Mouse (Mus musculus) cerebellum, adult 11 months (tissue): ENCODE data around the gene Apol6.
"Not testable (repeated sequence)": the region's sequence is repeated elsewhere in the genome, so short reads cannot be mapped to it uniquely, and the experiment has no call there.

ENCODE experiments used
- DNase-seq: peaks from one replicate; pipeline ENCODE4 v3.0.0; 2022

Gene Apol6

DNA sequence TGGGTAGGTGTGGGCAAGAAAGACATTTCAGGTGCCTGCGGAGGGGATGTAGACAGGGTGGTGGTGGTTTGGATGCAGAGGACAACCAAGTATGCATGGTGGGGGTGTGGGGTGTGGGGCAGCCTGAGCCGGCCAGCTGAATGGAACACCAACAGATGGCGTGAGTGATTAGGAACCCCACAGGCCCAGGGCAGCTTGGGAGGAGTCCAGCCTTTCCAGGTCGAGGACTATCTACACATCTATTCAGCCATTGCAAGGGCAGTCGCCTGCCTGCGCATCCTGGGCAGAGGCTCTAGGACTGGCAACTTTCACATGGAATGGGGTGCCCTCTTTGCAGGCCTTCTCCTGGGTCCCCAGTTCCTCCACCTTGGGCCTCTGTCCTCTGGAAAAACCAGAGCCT, 10.0 kb upstream of the Apol6 start:
- peak; percentile 82 for DNase-seq

DNA sequence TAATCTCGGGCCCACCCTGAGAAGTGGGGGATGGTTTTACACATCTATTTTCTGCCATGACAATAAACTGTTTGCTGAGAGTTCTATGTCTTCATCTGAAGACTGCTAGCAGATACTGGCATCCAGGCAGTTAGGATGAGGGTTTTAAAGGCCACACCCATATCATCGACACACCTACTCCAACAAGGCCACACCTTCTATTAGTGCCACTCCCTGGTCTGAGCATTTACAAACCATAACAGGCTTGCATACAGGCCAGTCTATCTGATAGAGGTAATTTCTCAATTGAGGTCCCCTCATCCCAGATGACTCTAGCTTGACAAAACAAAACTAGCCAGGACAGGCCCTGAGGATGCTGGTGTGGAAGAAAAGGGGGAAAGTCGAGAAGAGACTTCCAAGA, 8.9 kb upstream of the Apol6 start:
- DNase-seq, result no peak

DNA sequence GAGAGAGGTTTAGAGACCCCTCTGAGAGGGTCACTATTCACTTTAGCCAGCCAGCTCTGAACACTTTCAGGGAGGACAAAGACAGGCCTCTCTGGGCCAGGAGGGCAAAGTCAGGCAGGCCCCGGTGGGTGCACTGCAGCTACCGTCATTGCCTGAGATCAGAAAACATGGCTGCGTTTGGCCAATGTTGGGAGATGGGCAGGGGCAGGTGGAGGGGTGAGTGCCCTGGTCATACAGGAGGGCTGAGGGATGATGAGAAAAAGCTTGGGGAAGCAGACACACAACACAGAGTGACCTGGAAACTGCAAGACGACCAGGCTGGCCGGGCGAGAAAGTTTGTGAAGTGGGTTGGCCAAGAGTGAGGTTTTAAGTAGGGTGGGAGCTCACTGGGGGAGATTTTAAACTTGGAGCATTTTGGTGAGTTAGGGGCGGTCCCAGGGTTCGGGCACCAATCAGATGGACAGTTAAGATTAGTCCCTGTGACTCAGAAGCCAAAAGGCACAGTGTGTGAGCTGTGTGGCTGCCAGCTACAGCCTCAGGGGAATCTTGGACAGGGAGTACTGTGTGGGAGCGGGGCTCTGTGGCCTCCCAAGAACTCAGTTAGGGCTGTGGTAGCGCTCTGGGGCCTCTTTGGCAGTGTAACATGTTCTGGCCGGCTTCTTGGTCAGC, 8.1 kb upstream of the Apol6 start:
- DNase-seq, result no peak

DNA sequence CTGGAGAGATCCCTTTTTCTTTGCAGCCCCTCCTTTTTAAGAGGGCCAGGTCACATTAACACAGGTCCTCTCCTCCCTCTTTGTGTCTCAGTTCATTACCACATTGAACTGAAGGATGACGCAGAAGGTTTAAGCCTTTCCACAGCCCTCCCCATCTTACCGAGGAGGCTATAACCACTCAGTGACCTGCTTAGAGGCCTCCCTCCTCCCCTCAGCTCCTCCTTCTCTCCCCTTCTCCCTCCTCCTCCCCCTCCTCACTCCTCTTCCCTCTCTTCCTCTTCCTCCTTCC, 7.6 kb upstream of the Apol6 start:
- no peak for DNase-seq

DNA sequence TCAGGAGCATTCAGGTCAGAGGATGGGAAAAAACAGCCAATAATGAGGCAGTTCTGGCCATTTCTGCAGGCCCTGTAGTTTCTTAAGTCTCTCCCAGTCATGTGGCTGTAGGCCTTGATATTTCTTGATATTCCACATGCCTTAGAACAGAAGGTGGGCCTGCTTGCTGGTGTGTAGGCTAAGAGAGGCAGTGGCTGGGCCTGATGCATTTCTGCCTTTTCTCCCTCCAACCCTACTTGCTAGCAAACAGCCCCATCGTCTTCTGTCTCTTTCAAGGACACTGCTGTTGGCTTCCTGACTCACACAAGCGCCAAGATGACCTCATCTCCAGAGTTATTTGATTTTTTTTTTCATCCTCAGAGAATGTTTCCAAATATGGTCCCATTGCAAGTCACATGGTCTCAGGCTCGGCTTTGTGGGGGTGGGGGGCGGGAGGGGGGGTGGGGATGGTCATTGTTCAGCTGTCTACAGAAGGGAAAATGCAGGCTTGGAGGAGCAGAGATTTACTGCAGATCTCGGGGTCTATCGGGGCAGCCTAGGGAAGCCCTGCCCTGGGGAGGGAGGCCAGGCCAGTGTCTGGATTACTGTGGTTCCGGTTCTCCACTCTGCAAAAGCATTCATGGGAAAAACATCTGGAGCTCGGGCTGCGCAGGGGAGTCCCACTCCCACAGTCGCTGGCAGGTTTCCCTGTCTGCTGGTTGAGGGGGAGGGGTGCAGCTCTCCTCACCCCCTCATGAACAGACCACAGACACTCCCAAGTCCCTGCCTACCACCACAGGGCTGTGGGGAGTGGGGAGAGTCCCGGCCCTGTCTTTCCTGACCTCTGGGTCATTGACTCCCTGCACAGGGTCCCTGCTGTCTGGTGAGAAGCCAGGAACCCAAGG, 7.0 kb upstream of the Apol6 start:
- DNase-seq, result no peak

DNA sequence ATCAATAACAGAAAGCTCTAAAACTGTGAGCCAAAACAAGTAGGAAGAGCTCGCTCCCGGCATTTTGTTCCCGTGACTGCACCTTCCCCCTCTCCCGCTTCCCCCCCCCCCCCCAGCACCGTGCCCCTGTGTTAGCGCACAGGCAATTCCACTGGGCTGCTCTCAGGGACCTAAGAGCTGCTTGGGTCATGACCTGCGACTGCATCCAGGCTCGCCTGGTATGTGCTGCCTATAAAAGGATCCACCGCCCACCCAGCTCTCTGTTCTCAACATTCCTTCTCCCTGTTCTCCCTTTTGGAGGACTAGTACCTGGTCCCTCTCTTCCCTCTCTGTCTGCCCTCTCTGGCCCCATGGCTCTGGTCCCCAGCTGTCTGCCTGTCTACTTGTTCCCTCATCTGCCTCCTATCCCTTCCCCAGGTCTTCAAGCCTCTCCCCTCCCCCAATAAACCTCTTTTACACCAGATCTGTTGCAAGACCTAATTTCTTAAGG, 5.3 kb upstream of the Apol6 start:
- no peak for DNase-seq

DNA sequence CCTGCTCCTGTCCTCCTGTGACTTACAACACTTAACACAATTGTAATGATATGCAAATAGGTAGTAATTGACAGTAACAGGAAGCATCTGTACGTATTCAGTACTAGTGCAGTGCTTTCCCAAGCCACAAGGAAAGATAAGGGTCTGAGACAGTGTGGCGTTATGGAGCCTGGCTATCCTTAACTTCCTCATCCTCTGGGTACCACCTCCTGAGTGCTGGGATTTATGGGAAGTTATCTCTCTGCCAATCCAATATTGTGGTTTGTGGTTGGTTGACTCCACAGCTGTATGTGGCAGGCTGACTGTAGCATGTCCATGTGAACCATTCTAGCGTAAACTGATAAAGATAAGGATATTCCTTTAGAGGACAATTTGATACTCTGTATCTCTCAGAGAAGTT, 3.7 kb upstream of the Apol6 start:
- no peak for DNase-seq

DNA sequence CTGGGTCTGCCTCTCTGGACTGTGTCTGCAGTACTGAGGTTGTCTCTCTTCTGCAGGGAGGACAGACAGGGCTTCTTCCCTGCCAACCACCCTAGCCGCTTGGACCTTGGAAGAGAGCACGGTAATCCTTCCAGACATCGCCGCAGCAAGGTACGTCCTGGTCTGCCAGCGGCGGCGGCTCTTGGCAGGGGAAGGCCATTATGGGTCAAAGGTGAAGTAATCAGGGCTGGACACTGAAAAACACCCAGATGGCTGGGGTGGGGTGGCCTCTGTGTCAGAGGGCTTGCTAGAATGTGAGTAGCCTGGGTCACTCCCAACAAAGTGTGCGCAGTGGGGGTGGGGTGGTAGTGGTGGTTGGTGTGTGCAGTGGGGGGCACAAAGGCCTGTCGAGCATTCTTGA, 1.1 kb downstream of the Apol6 start:
- no peak for DNase-seq

DNA sequence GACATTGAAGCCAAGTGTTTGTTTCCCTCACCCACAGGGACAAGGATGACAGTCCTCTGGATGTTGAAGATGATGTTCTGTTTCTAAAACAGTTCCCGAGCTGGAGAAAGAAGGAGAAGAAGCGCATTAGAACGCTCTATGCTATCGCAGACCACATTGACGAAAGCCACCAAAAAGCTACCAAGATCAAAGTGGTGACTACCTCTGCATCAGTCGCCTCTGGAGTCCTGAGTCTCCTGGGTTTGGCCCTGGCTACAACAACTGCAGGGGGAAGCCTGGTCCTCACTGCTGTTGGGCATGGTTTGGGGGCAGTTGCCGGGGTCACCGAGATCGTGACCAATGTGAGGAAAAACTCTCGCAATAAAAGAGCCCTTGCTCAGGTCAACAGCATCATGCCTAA, 6.0 kb downstream of the Apol6 start, which contains the start of gene Mb:
Mb (minus strand) TSS at position 101 of the 400 bp plus-strand sequence.
- DNase-seq, result no peak

DNA sequence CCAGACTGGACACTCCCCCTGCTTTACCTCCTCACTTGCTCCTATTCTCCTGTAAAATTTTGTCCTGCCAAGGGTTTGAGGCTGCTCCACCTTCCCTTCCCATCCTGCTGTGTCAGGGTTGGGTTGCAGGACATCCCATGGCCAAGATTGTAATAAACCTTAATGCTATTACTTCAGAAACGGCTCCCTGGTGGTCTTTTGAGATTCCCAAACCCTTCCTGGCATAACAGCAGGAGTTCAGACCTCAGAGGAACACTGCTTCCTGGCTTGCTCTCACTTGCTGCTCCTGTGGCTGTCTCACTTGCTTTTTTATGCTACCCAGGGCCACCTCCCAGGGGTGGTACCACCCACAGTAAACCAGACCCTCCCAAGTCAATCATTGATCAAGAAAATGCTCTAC, 7.6 kb downstream of the Apol6 start:
- no peak for DNase-seq

DNA sequence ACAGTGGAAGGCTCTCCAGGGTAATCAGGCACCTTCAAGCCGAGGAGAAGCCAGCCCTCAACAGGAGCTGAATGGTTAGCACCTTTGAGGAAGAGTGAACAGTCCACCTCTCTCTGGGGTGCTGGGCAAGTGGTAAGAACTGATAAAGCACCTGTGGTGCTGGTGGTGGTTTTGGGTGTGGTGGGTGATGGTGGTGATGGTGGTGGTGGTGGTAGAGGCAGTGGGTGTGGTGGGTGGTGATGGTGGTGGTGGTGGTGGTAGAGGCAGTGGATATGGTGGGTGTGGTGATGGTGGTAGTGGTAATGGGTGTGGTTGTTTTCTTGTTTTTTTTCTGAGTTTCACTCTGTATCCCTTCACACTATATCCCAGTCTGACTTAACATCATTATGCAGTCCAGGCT, 8.5 kb downstream of the Apol6 start:
- no peak for DNase-seq

DNA sequence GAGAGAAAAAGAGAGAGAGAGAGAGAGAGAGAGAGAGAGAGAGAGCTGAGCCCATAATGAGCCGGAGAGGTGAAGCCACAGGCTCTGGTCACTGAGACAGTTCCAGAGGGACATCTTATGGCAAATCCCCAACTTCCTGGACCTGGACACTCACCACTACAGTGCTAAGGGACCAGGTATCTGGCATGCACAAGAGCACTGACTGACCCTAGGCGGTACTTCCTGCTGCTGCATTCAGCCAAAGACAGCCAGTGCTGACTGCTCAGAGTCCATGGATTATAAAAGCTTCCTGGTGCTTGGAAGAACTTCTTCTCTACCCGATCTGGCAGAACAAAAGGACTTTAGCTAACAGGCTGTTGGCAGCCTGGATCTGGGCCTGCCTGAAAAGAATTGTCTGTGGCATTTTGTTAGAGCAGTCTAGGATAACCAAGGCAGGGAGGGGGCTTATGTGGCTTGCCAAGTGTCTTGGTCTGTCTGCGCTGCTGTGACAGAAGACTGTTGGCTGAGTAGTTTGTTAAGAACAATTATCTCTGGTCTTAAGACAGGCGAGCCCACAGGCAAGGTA, 10.2 kb downstream of the Apol6 start:
- DNase-seq, result no peak

DNA sequence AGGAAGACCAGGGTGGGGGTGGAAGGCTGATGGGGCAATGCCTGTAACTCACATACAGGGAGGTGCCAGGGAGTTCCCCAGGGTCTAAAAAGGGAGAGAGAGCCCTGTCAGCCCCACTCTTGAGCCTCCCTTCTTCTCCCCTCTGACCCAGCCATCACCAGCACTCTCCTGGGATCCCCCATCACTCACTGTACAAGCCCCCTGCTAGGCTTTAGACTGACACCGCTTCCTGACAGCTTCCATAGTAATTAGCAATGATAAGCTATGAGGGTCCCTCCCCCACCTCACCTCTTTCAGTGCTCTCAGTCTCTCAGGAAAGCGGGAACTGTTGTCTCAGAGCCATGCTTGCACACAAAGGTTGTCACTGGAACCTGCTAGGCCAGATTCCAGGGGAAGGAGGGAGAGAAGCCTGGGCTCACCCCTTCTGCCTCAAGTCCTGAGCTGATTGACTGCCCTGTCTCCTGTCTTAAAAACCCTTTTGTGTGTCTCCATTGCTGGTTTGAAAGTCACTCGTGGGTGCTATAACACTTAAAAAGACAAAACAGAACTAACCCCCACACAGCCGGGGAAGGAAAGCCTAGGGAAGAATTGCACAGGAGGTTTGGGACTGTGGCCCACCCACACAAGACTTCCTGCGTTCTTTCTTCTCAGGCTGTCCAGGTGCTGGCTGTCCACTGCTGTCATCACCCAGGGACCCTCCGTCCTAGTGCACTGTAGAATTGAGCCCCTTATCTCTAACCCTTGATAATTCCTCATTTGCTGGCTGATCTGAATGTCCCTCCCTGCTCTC, 11.7 kb downstream of the Apol6 start:
- DNase-seq, result no peak

DNA sequence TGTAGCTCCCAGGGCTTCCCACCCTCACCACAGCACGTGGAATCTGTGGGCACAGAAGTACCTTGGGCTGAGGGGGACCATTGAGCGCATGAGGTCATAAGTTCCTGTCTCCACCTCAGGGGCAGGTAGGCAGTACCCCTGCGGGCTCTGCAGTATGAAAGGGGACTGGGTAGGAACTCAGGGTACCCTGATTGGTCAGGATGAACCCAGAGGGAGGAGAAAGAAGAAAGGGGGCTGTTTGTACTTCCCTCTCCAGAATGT, 12.2 kb downstream of the Apol6 start:
- DNase-seq, result no peak

DNA sequence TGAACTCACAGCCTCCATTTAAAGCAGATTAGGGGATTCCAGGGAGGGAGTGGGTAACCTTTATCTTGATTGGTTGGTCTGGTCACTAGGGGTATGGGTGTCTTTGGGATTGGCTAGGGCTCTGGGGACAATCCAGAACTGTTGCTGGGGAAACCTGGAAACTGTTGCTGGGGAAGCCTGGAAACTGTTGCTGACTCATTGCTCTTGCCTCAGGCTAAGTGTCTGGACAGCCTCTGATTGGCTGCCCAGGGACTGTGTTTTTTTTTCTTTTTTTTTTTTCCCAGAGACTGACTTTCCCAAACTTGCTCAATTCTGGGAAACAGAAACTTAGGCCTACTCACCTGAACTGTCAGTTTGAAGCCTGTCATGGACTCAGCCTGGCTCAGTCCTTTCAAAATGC, 14.0 kb downstream of the Apol6 start:
- DNase-seq, result no peak

DNA sequence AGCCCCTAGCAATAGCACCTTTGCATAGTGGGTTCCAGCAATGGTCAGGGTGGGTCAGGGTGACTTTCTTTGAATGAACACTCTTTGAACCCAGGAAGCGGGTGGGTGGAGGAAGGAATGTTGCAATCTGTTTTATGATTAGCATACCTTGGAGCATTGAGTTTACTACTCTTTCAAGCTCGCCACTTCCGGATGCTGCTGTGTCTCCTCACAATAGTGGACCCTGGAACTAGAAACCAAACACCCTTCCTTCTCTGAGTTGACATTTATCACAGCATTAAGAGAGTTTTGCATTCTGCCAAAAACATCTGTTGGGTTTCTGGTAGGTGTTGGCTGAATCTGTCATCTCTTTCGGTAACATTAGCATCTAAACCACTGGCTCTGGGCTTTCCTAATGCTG, 14.9 kb downstream of the Apol6 start:
- not testable (repeated sequence) for DNase-seq

DNA sequence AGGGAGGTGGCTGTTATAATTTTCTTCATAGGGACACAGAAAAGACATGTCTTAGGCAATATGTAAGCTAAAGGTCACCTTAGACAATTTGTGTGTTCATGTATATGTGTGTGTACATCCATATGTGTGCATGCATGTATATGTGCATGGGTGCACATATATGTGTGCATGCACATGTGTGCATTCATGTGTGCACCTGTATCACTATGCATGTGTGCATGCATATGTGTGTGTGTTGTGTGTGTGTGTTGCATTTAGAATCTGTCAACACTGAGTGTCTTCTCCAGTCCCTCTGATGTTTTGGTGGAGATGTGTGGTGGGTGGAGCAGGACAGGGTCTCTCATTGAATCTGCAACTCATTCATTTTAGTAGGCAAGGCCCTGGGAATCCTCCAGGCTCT, 18.2 kb downstream of the Apol6 start:
- DNase-seq, result no peak

DNA sequence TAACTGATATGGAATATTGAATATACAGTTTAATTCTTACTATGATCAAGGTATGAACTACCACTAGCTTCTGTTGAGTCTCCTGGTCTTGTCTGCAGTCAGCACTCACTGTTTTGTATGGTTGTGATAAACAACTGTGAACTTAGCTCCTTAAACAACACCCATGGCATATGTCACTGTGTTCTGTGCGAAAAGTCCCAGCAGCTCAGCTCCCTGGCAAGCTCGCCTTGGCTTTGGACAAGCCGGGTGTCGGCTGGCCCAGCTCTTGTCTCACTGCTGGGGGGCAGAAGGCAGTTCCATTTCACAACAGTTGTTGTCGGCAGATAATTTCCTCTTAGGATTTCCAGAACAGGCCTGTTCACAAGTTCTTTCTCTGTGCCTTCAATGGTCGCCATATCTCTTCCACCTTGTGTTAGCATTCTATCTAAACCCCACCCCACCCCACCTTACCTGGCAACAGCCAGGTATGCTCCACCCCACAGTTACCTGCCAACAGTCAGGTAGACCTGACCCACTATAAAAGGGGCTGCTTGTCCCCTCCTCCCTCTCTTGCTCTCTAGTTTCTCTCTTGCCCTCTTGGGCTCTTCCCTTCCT, 20.8 kb downstream of the Apol6 start:
- no peak for DNase-seq

DNA sequence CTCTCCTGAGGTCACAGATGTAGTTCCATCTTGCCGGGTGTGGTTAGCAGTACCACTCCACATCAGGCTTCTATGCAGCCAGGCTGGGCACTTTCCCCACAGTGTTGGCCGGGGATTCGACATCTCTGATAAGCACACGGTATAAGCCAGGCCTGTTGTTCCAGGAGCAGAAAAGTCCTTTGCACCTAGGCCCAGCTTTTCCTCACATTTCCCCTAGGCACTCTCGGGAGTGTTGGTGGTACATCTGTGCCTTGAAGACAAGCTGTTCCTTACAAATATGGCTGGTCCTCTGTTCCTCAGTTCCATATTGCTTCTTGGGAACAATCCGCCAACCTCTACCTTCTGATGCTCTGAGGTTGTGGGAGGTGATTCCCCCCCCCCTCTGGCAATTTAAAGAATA, 21.7 kb downstream of the Apol6 start:
- DNase-seq, result no peak

DNA sequence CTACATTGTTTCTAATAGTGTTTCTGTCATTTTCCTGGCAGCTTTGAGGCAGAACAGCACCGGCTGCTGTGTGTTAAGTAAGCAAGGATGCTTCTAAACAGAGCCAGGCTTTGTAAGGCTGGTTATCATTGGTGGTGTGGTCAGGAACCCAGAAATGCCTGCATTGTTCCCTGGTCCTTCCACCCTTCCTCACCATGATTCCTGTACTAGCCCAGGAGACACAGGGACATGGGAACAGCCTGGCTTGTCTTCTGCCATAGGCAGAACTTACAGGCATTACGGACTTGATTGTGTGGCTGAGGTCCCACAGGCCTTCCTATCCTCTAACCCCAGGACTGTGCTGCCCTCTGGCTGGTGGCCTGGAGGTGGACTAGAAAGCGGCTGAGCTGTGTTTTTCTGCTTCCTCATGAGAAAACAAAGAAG, 23.9 kb downstream of the Apol6 start:
- no peak for DNase-seq

DNA sequence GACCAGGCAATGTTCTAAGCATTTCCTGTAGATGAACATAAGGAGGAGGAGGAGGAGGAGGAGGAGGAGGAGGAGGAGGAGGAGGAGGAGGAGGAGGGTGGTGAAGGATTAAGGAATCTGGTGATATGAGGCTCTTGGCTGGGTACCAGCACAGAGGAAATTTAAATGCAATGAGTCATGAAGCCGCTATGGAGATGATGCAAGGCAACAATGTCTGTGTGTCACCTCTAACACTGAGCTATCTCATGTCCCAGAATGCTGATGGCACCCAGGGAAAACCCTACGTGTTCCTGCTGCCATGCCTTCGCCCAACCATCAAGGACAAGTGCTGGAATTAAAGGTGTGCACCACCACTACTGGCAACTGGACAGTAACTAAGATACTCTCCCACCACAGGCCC, 24.5 kb downstream of the Apol6 start:
- no peak for DNase-seq

DNA sequence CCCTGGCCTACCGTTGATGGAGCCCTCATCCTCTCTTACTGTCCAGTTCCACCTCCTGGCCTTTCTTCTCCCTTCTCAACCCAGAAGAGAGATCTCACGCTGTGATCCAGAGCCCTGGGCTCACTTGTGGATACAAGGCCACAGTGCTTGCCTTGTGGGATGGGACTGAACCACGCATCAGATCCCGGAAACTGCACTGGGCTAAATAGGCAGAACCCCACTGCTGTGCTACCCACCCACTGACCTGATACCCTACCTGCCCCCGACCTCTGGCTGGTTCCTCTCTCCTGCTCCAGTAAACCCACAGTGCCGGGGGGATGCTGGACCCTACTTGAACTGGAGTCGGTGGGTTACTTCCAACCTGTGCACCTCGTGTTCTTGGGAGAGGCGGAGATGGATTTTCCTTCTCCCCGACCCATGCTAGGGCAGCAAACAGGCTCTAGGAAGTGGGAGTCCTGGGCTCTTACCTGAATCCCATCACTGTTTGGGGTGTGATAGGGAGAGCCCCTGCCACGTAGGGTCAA, 26.3 kb downstream of the Apol6 start:
- no peak for DNase-seq

DNA sequence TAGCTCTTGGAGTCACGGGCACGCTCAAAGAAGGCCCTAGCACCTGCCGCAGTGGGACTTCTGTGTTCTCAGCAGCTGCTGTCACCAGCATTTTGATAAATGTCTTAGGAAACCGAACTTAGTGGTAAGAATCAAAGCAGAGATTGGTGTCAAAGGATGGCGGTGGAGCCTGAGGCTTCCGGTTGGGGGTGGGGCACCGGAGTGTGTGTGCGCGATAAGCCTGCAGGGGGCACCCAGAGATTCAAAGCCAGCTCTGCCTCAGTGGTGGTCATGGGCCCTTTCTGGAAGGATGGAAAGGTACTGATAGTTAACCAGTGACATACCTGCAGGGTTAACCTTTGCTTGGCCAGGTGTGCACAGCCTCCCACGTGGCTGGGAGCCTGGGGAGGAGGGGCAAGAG, 27.0 kb downstream of the Apol6 start:
- DNase-seq, result no peak
